Mouse (Mus musculus): ENCODE measurements around the gene Olfr1109.

Olfr1109 gene

GRCm38 (mm10) chr2:87095908-87096307 lies at the start of gene Olfr1109:
Gene Olfr1109, minus strand, starts transcription at chr2:87096008.
- DNase-seq: no peak

- no peak for DNase-seq
These were observed 44.4 kb upstream of the Olfr1109 start, which contains the start of gene Olfr1110 for GRCm38 (mm10) chr2:87140200-87140599. Gene Olfr1110, minus strand, starts transcription at chr2:87140300.

- no peak for DNase-seq
These were observed 18.7 kb upstream of the Olfr1109 start, which contains the start of gene Olfr259 for GRCm38 (mm10) chr2:87114467-87114866. Gene Olfr259, minus strand, starts transcription at chr2:87114567.

GRCm38 (mm10) chr2:87075717-87076116 lies 20.1 kb downstream of the Olfr1109 start, which contains the start of gene Olfr1107:
Gene Olfr1107, minus strand, starts transcription at chr2:87075817.
- DNase-seq: no peak

GRCm38 (mm10) chr2:87052173-87052572 lies 43.6 kb downstream of the Olfr1109 start, which contains the start of gene Olfr1106:
Gene Olfr1106, minus strand, starts transcription at chr2:87052273.
- no peak for DNase-seq
